Mouse (Mus musculus) 416B (cell line): ENCODE data around the gene Cd274.

Experiments used
- DNase-seq: peaks from one replicate; pipeline ENCODE4 v3.0.0; 2011; ENCODE audit warnings: low read depth

Gene Cd274

DNA sequence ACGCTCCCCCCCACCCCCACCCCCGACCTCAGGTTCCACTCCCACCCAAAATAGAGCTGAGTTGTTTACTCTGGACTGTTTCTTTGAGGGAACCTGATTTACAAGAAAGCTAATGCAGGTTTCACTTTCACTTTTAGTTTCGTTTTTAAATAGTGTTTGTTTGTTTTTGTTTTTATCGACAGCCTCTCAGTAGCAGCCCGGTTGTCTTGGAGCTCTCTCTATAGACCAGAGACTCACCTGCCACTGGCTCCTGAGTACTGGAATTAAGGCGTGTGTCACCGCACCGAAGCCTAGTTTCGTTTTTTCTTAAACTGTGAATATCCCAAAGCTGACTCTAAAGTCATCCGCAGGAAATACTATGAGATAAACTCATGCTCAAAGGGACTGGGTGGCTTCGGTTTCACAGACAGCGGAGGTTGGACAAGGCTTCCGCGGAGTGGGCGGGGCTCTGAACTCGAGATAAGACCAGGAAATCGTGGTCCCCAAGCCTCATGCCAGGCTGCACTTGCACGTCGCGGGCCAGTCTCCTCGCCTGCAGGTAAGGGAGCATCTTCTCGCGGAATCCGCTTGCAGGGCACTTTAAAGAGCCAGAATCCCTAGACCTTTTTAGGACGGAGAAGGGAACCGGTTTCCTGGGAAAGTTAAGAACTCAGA is at the start of gene Cd274, which contains the start of gene Plgrkt:
TSS of gene Cd274 (plus strand) at position 487 of the 654 bp plus-strand sequence.
TSS of gene Plgrkt (minus strand) at position 422 of the 654 bp plus-strand sequence.
- peak; percentile 97 for DNase-seq

DNA sequence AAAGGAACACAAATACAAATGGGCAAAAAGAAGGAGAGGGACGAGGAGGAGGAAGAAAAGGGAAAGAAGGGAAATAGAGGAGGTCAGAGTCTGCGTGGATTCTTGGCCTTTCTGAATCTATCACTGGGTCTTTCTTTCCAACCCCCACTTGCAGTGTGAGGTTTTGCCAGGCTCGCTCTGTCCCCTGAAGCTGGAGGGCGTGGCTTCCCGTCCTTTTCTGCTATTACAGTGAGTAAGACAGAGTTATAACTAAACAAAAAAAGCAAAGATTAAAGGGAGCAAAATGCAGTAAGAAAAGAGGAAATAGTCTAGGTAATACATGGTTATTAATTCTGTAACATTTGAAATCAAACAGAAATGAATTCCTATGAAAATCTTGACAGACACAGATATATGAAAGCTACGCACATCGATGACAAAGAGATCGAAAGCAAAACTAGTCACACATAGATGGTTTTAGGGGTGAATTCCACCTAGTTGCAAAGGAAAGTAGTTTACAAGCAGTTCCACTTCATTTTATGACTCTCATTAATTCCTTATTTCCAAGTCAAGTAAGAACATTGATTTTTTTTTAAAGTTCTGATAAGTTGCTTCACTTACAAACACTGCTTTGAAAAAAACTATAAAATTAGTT is 43.7 kb upstream of the Cd274 start:
- peak; percentile 71 for DNase-seq

- peak; percentile 77 for DNase-seq
Observed at GRCm38 (mm10) chr19:29325053-29325851, 42.0 kb upstream of the Cd274 start, which contains the start of gene Insl6. TSS of gene Insl6 (minus strand) at chr19:29325356.

GRCm38 (mm10) chr19:29325852-29326180 is 41.4 kb upstream of the Cd274 start:
- no peak for DNase-seq

GRCm38 (mm10) chr19:29326396-29326795 is 40.9 kb upstream of the Cd274 start:
- DNase-seq = no peak

DNA sequence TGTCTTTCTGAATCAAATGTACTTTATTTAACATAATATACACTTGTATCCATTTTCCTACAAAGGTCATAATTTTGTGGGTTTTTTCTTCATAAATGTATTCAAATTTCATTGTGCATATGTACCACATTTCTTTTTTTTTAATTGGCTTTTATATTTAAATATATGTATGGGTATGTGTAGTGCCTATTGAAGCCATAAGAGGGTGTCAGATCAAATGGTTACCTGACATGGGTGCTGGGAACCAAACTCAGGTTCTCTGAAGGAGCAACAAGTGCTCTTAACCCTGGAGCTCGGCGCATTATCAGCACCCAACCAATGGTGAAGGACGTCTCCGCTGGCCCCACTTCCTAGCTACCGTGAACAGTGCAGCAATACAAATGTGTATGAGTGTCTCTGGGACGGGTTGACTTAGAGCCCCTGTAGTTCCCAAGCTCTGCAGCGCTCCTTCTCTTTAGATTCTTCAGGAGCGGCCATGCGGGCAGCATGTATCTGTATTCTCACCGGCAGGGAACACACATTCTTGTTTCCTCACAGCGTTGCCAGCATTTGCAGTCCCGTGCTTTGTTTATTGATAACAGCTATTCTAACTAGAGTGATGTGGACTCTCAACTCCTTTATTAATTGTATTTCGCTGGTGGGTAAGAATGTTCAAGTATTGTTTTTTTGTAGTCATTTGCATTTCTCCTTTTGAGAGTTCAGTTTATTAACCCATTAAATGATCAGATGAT is 40.3 kb upstream of the Cd274 start:
- no peak for DNase-seq

DNA sequence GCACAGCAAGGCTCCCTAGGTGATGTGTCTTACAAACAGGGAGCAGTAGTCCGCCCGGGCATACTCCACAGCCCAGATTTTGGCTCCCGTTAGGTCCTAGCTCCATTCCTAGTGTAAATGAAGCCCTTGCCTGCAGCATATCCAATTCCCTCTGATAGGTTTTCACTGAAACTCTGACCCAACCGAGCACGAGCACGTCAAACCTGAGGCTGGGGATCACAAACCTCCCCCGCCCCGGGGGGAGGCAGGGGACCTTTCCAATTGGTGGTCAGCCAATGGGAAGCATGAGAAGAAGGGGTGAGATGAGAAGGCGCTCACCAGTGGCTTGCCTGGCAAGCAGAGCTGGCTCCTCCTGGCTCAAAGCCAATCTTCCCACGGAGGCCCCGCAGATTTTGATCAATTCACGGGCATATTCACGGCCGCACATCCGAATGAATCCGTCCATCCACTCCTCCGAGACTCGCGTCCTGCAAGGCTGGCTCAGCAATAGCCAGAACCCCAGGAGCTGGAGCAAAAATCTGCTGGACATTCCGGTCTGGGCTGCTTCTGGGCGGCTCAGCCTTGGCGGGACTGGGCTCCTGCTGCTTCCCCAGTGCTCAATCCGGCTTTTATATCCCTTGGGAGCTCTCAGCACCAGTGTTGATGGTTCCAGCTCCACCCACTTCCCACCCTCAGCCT is 33.0 kb upstream of the Cd274 start, which contains the start of gene Rln1:
TSS of gene Rln1 (minus strand) at position 603 of the 678 bp plus-strand sequence.
- DNase-seq = no peak

DNA sequence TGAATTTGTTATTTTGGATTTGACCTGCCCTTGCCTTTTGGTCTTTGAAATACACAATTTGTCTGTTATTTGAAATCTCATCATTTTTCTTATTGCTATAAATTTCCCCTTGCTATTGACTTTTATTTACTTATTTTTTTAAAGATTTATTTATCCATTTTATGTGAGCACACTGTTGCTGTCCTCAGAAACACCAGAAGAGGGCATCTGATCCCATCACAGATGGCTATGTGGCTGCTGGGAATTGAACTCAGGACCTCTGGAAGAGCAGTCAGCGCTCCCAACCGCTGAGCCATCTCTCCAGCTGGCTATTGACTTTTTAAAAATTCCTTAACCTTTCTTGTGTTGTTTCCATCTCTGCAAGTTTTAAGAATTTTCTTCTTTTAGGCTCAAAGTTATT is 30.6 kb upstream of the Cd274 start:
- no peak for DNase-seq

DNA sequence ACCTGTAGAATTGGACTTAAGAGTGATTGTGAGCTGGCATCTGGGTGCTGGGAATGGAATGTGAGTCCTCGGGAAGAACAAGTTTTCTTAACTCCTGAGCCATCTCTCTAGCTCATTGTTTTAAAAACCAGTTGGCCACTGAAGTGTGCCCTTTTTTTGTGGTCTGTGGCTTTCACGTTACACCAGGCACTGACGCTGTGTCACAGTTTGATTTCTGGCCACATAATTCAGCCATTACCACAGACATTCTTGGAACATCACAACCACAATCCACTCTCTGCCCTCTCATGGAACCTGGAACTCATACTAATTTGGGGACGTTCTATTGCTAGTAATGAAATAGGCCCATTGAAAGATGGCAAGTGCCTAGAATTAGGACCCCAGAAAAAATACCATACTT is 26.2 kb upstream of the Cd274 start:
- peak; percentile 69 for DNase-seq

DNA sequence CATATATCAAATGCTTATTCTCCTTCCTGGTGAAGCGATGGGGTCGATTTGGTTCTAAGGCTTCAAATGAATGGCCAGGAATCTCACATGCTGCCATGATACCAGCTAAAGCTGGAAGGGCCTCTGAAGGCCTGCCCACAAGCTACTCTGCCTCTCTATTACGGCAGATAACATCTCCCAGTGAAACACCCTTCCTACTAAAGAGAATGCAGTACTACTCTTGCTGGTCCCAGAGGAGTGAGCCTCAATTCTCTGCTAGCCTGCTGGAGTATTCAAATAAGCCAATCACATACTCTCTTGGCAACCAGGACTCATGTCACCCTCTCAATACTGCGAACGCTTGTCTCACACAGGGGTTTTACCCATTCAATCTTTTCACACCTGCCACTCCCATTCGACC is 25.0 kb upstream of the Cd274 start:
- DNase-seq = no peak

- no peak for DNase-seq
Observed at GRCm38 (mm10) chr19:29344868-29345267, 22.4 kb upstream of the Cd274 start.

- DNase-seq = no peak
Observed at GRCm38 (mm10) chr19:29345636-29346035, 21.6 kb upstream of the Cd274 start.

DNA sequence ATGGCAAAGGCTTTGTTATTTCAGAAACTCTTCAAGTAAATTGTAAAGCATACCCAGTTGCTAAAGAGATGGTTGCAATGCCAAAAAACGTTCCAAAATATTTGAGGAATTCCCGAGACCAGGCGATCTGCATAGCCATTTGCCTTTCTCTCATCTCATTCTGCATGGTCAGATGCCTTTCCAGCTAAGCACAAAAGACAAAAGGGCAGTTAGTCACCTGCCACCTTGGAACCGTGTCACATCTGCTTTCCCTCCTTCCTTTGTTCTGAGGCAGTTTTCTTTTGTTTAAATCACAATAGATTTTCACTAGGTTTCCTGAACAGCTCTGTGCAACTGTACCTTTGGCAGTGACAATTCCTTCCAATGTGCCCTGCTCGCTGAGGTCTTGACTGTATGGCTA is 16.3 kb upstream of the Cd274 start:
- no peak for DNase-seq

GRCm38 (mm10) chr19:29354895-29355877 is 12.1 kb upstream of the Cd274 start:
- peak; percentile 90 for DNase-seq

DNA sequence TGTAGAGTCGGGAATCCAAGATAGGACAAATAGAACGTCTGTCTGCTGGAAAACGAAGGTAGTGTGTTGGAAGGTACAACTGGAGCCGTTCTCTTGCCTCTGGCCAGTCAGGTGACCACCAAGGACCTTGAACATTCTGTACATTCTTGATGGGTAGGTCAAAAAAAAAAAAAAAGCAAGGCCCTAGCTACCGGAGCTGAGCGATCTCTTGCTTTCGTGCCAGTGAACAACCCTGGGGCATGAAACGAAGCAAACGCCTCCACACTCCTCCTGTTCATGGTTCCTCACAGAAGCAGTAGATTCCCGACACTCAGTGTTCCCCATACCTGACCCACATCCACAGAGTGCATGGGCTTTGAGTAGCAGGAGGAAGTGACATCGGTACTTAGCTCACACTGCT is 11.0 kb upstream of the Cd274 start:
- DNase-seq = no peak

- DNase-seq = peak; percentile 89
Observed at GRCm38 (mm10) chr19:29360251-29360650, 7.0 kb upstream of the Cd274 start.

GRCm38 (mm10) chr19:29361468-29362130 is 5.7 kb upstream of the Cd274 start:
- peak; percentile 84 for DNase-seq

GRCm38 (mm10) chr19:29362173-29362930 is 4.9 kb upstream of the Cd274 start:
- DNase-seq = no peak

DNA sequence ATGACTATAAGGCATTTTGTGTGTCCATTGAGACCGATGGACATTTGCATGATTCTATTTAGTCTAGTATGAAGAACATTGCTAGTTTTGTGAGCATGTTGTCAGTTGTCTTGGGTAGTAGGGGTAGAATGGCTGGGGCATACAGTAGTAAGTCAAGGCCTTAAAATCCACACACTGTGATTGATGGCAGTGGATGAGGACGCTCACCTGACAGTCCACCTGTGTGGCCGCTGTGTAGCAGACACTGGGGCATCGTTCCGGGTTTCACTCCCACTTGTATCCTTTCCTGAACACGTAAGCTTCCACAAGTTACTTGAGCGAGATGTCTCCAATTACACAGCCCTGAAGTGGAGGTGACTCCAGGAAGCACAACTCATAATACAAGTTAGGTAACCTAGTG is 3.7 kb upstream of the Cd274 start:
- no peak for DNase-seq
